In the genomic region with DNA sequence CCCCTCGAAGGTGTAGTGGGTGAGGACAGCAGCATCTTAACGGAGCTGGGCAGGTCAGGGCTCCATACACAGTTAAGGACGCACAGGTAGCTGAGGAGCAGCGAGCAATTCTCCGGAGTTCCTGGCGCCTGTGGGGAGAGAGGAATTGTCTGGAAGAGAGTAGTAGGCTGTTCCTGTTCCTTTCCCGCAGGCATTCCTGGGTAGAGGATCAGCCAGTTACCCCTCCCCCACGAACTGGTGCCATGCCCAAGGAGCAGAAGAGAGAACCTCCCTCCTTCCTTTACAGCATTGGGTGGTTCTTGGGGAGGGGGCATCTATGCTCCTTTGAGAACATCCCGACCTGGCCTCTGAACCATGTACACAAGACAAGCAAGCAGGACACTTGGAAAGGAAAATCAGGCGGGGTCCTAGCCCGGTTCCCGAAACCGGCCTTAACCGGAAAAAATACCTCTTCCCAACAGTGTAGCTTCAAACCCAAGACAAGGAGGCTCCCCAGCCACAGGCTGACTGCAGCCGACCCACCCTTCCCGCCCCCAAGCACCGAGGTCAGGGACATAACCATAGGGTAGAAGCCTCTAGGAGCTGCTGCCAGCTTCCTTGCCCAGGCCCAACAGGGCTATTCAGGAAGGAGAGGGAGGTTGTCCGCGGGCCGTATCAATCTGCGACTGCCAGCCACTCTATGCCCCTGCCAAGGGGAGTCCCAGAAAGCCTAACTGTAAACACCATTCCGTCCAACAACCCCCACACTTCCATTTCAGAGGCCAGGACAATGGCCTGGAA, we compare ENCODE assay signal across 8 mouse cellular contexts. TPM values are rescaled to one million over a fixed set of nuclear protein-coding genes. Genes with fewer than 3 reads are reported as not detected.
DNase-seq lines count a peak whose midpoint lies in the region; ATAC-seq lines count a peak whose summit lies in the region.

No protein-coding gene starts in this region.

- peak overlapping the region; percentile 37; the same call in 1 of the 2 replicates for H3K27ac ChIP-seq in kidney, embryonic 14.5 days (ENCODE audit: low read depth, low read length)
- no peak overlapping the region for H3K27ac ChIP-seq in forebrain, embryonic 13.5 days
- H3K27ac ChIP-seq in midbrain, embryonic 15.5 days = peak overlapping the region; percentile 81

- 11% methylated on average over 22 of the region's 22 CpGs for WGBS in kidney, embryonic 14.5 days
- WGBS in forebrain, embryonic 13.5 days = 5% methylated on average over 22 of the region's 22 CpGs
- 7% methylated on average over 22 of the region's 22 CpGs for WGBS in midbrain, embryonic 15.5 days

- peaks cover 50% of the 10 kb centered on the region for H3K4me1 ChIP-seq in kidney, embryonic 14.5 days (ENCODE audit: control insufficient read depth, insufficient read depth, low read length)
- peaks cover 60% of the 10 kb centered on the region for H3K4me1 ChIP-seq in forebrain, embryonic 13.5 days
- peaks cover 47% of the 10 kb centered on the region for H3K4me1 ChIP-seq in midbrain, embryonic 15.5 days

- no peaks in the 10 kb centered on the region for H3K9me3 ChIP-seq in kidney, embryonic 14.5 days (ENCODE audit: control insufficient read depth, low read length)
- H3K9me3 ChIP-seq in forebrain, embryonic 13.5 days (replicated peaks) = no peaks in the 10 kb centered on the region
- no peaks in the 10 kb centered on the region for H3K9me3 ChIP-seq in midbrain, embryonic 15.5 days

- peak overlapping the region; percentile 46 for H3K4me3 ChIP-seq in kidney, embryonic 14.5 days (ENCODE audit: low read length)
- H3K4me3 ChIP-seq in forebrain, embryonic 13.5 days = peak overlapping the region; percentile 47
- peak overlapping the region; percentile 60 for H3K4me3 ChIP-seq in midbrain, embryonic 15.5 days

- no peak for ATAC-seq in kidney, embryonic 14.5 days (ENCODE audit: low FRiP score, low TSS enrichment)
- no peak for ATAC-seq in forebrain, embryonic 13.5 days
- no peak for ATAC-seq in midbrain, embryonic 15.5 days (replicated peaks)

- H3K4me2 ChIP-seq in kidney, embryonic 14.5 days (replicated peaks; ENCODE audit: low read depth, low read length) = peak overlapping the region; percentile 79
- H3K4me2 ChIP-seq in forebrain, embryonic 13.5 days = peak overlapping the region; percentile 76
- H3K4me2 ChIP-seq in midbrain, embryonic 15.5 days = peak overlapping the region; percentile 76

- H3K36me3 ChIP-seq in kidney, embryonic 14.5 days (ENCODE audit: control insufficient read depth, insufficient read depth, low read length) = no peaks in the 10 kb centered on the region
- no peaks in the 10 kb centered on the region for H3K36me3 ChIP-seq in forebrain, embryonic 13.5 days (ENCODE audit: poor library complexity, severe bottlenecking)
- H3K36me3 ChIP-seq in midbrain, embryonic 15.5 days (replicated peaks) = no peaks in the 10 kb centered on the region

- peaks cover 48% of the 10 kb centered on the region for H3K27me3 ChIP-seq in kidney, embryonic 14.5 days (ENCODE audit: control insufficient read depth, insufficient read depth, low read length)
- peaks cover 95% of the 10 kb centered on the region for H3K27me3 ChIP-seq in forebrain, embryonic 13.5 days
- H3K27me3 ChIP-seq in midbrain, embryonic 15.5 days (replicated peaks) = peaks cover 71% of the 10 kb centered on the region

- no peak for DNase-seq in kidney, adult 8-10 months
- peak; percentile 64 for DNase-seq in kidney, postnatal 10 days
- DNase-seq in layer of hippocampus, adult 9-11 months = no peak
- no peak for DNase-seq in cerebellum, postnatal 36 days
- no peak for DNase-seq in spleen, postnatal 10 days (ENCODE audit: low spot score in 2 of 2)

- peak overlapping the region; percentile 55; the same call in 1 of the 2 replicates for H3K9ac ChIP-seq in kidney, embryonic 14.5 days (ENCODE audit: low read depth, low read length)
- peak overlapping the region; percentile 60 for H3K9ac ChIP-seq in forebrain, embryonic 13.5 days
- peak overlapping the region; percentile 72 for H3K9ac ChIP-seq in midbrain, embryonic 15.5 days

RNA-seq across cellular contexts. Expression of gene Grrp1, which starts 1.6 kb away (rescaled TPM):
- polyA plus RNA-seq in kidney, embryonic 14.5 days (2014; fragmentation: Nextera tagmentation; extraction: Ambion mirVana) = 9.2 and 12.8 TPM in 2 replicates
- polyA plus RNA-seq in forebrain, embryonic 13.5 days (2015; fragmentation: Nextera tagmentation; extraction: Ambion mirVana) = 4.7 and 5.1 TPM in 2 replicates
- polyA plus RNA-seq in midbrain, embryonic 15.5 days (2015; fragmentation: Nextera tagmentation; extraction: Ambion mirVana) = 13.6 and 14.4 TPM in 2 replicates

RNA-seq across cellular contexts. Expression of gene Gm30191, which starts 5.6 kb away (rescaled TPM):
- polyA plus RNA-seq in kidney, embryonic 14.5 days (2014; fragmentation: Nextera tagmentation; extraction: Ambion mirVana) = not detected in 2 replicates
- not detected in 2 replicates for polyA plus RNA-seq in forebrain, embryonic 13.5 days (2015; fragmentation: Nextera tagmentation; extraction: Ambion mirVana)
- not detected in 2 replicates for polyA plus RNA-seq in midbrain, embryonic 15.5 days (2015; fragmentation: Nextera tagmentation; extraction: Ambion mirVana)

RNA-seq across cellular contexts. Expression of gene Zfp593, which starts 6.9 kb away (rescaled TPM):
- polyA plus RNA-seq in kidney, embryonic 14.5 days (2014; fragmentation: Nextera tagmentation; extraction: Ambion mirVana) = 17.5 and 18.9 TPM in 2 replicates
- polyA plus RNA-seq in forebrain, embryonic 13.5 days (2015; fragmentation: Nextera tagmentation; extraction: Ambion mirVana) = 16.6 and 17.2 TPM in 2 replicates
- polyA plus RNA-seq in midbrain, embryonic 15.5 days (2015; fragmentation: Nextera tagmentation; extraction: Ambion mirVana) = 13.0 and 15.3 TPM in 2 replicates

RNA-seq across cellular contexts. Expression of gene E130218I03Rik, which starts 8.9 kb away (rescaled TPM):
- polyA plus RNA-seq in kidney, embryonic 14.5 days (2014; fragmentation: Nextera tagmentation; extraction: Ambion mirVana) = 0.41 TPM in 1 of 2 replicates, not detected in the other
- 0.65 and 0.68 TPM in 2 replicates for polyA plus RNA-seq in forebrain, embryonic 13.5 days (2015; fragmentation: Nextera tagmentation; extraction: Ambion mirVana)
- polyA plus RNA-seq in midbrain, embryonic 15.5 days (2015; fragmentation: Nextera tagmentation; extraction: Ambion mirVana) = 0.19 and 0.30 TPM in 2 replicates

RNA-seq across cellular contexts. Expression of gene Cnksr1, which starts 14.1 kb away (rescaled TPM):
- 5.0 and 6.4 TPM in 2 replicates for polyA plus RNA-seq in kidney, embryonic 14.5 days (2014; fragmentation: Nextera tagmentation; extraction: Ambion mirVana)
- polyA plus RNA-seq in forebrain, embryonic 13.5 days (2015; fragmentation: Nextera tagmentation; extraction: Ambion mirVana) = not detected in 2 replicates
- 0.42 TPM in 1 of 2 replicates, not detected in the other for polyA plus RNA-seq in midbrain, embryonic 15.5 days (2015; fragmentation: Nextera tagmentation; extraction: Ambion mirVana)
